15 mouse cellular contexts compared by ENCODE assay signal in the genomic region with DNA sequence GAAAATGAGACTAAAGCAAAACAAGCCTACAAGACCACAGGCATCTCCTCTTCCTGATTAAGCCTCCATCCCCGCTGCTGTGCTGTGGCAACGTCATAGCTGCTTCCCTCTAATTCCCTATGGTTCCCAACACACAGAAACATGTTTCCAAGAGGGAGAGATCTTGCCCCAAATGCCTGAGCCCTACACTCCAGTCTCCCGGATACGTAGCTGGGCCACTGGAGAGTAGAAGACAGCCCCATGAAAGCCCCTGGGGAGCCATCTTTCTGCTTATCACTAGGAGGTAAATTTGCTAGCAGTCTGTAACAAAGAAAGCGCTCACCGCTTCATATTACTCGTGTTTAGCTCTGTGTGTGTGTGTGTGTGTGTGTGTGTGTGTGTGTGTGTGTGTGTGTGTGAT. TPM values are rescaled to one million over a fixed set of nuclear protein-coding genes. Genes with fewer than 3 reads are reported as not detected.
DNase-seq lines count a peak whose midpoint lies in the region; ATAC-seq lines count a peak whose summit lies in the region.
"Had no signal": no experiment of that assay in that cellular context is flagged by ENCODE, and none has a peak within 500 bp of the region (broad histone marks: within the 10 kb centered on the region; RNA-seq: fewer than 3 reads in every experiment).

No protein-coding gene starts in this region.

- H3K4me1 ChIP-seq in forebrain, embryonic 10.5 days = peaks cover 17% of the 10 kb centered on the region
- H3K4me1 ChIP-seq in forebrain, embryonic 16.5 days (replicated peaks; ENCODE audit: control insufficient read depth, insufficient read depth, low read length) = no peaks in the 10 kb centered on the region
- no peaks in the 10 kb centered on the region for H3K4me1 ChIP-seq in hindbrain, embryonic 16.5 days (ENCODE audit: control insufficient read depth, insufficient read depth, low read depth, low read length)
- H3K4me1 ChIP-seq in midbrain, embryonic 16.5 days (ENCODE audit: control insufficient read depth, insufficient read depth, low read length) = no peaks in the 10 kb centered on the region
- no peaks in the 10 kb centered on the region for H3K4me1 ChIP-seq in heart, embryonic 12.5 days (replicated peaks)
- no peaks in the 10 kb centered on the region for H3K4me1 ChIP-seq in limb, embryonic 10.5 days
- H3K4me1 ChIP-seq: embryonic facial prominence, embryonic 13.5 days; kidney, embryonic 15.5 days; liver, embryonic 12.5 days had no signal

- no peak overlapping the region for H3K4me2 ChIP-seq in forebrain, embryonic 16.5 days (ENCODE audit: low read length)
- H3K4me2 ChIP-seq in hindbrain, embryonic 16.5 days (ENCODE audit: low read length) = peak overlapping the region; percentile 19
- H3K4me2 ChIP-seq in midbrain, embryonic 16.5 days (ENCODE audit: low read length) = peak overlapping the region; percentile 21
- H3K4me2 ChIP-seq in heart, embryonic 12.5 days = no peak overlapping the region
- H3K4me2 ChIP-seq: embryonic facial prominence, embryonic 13.5 days; kidney, embryonic 15.5 days; liver, embryonic 12.5 days had no signal

- peak; percentile 15 for DNase-seq in forebrain, embryonic 10.5 days (ENCODE audit: extremely low spot score, low spot score)
- DNase-seq in embryo, embryonic 9.5 days (ENCODE audit: extremely low spot score) = peak; percentile 12
- DNase-seq in spleen, postnatal 10 days (ENCODE audit: low spot score in 2 of 2) = no peak
- no peak for DNase-seq in limb, embryonic 10.5 days (ENCODE audit: low spot score)
- DNase-seq: adrenal gland, postnatal 14 days; gastrocnemius, postnatal 10 days; heart, adult 2 months had no signal

- H3K9me3 ChIP-seq in forebrain, embryonic 10.5 days = no peaks in the 10 kb centered on the region
- H3K9me3 ChIP-seq in forebrain, embryonic 16.5 days (ENCODE audit: control insufficient read depth, low read length) = no peaks in the 10 kb centered on the region
- no peaks in the 10 kb centered on the region for H3K9me3 ChIP-seq in hindbrain, embryonic 16.5 days (ENCODE audit: control insufficient read depth, low read length)
- no peaks in the 10 kb centered on the region for H3K9me3 ChIP-seq in midbrain, embryonic 16.5 days (replicated peaks; ENCODE audit: control insufficient read depth, low read length, poor library complexity, severe bottlenecking)
- no peaks in the 10 kb centered on the region for H3K9me3 ChIP-seq in heart, embryonic 12.5 days (replicated peaks)
- H3K9me3 ChIP-seq in limb, embryonic 10.5 days (replicated peaks) = no peaks in the 10 kb centered on the region
- H3K9me3 ChIP-seq: embryonic facial prominence, embryonic 13.5 days; kidney, embryonic 15.5 days; liver, embryonic 12.5 days had no signal

- H3K9ac ChIP-seq in forebrain, embryonic 16.5 days (replicated peaks; ENCODE audit: low read depth, low read length) = no peak overlapping the region
- no peak overlapping the region for H3K9ac ChIP-seq in hindbrain, embryonic 16.5 days (ENCODE audit: low read depth, low read length)
- peak overlapping the region; percentile 48 for H3K9ac ChIP-seq in midbrain, embryonic 16.5 days (ENCODE audit: low read depth, low read length)
- H3K9ac ChIP-seq in heart, embryonic 12.5 days = no peak overlapping the region
- H3K9ac ChIP-seq: embryonic facial prominence, embryonic 13.5 days; kidney, embryonic 15.5 days; liver, embryonic 12.5 days had no signal

- WGBS in forebrain, embryonic 10.5 days = 65% methylated on average over 7 of the region's 7 CpGs
- 43% methylated on average over 7 of the region's 7 CpGs for WGBS in forebrain, embryonic 16.5 days
- WGBS in hindbrain, embryonic 16.5 days = 22% methylated on average over 7 of the region's 7 CpGs
- WGBS in midbrain, embryonic 16.5 days = 14% methylated on average over 7 of the region's 7 CpGs
- WGBS in heart, embryonic 12.5 days = 66% methylated on average over 7 of the region's 7 CpGs
- WGBS in limb, embryonic 10.5 days = 84% methylated on average over 7 of the region's 7 CpGs

- H3K36me3 ChIP-seq in forebrain, embryonic 10.5 days (replicated peaks) = no peaks in the 10 kb centered on the region
- no peaks in the 10 kb centered on the region for H3K36me3 ChIP-seq in forebrain, embryonic 16.5 days (ENCODE audit: control insufficient read depth, insufficient read depth)
- H3K36me3 ChIP-seq in hindbrain, embryonic 16.5 days (ENCODE audit: control insufficient read depth, insufficient read depth, low read length) = no peaks in the 10 kb centered on the region
- no peaks in the 10 kb centered on the region for H3K36me3 ChIP-seq in midbrain, embryonic 16.5 days (ENCODE audit: control insufficient read depth, insufficient read depth, low read length)
- no peaks in the 10 kb centered on the region for H3K36me3 ChIP-seq in heart, embryonic 12.5 days
- H3K36me3 ChIP-seq in limb, embryonic 10.5 days = no peaks in the 10 kb centered on the region
- H3K36me3 ChIP-seq: embryonic facial prominence, embryonic 13.5 days; kidney, embryonic 15.5 days; liver, embryonic 12.5 days had no signal

- no peak overlapping the region for H3K27ac ChIP-seq in forebrain, embryonic 10.5 days
- H3K27ac ChIP-seq in forebrain, embryonic 16.5 days (ENCODE audit: low read length) = no peak overlapping the region
- H3K27ac ChIP-seq in hindbrain, embryonic 16.5 days (ENCODE audit: low read depth, low read length) = no peak overlapping the region
- no peak overlapping the region for H3K27ac ChIP-seq in midbrain, embryonic 16.5 days (ENCODE audit: low read length)
- no peak overlapping the region for H3K27ac ChIP-seq in heart, embryonic 12.5 days (ENCODE audit: poor library complexity, severe bottlenecking)
- H3K27ac ChIP-seq in limb, embryonic 10.5 days = no peak overlapping the region
- H3K27ac ChIP-seq: embryonic facial prominence, embryonic 13.5 days; heart, adult 2 months; kidney, embryonic 15.5 days; liver, embryonic 12.5 days had no signal

- ATAC-seq in forebrain, embryonic 16.5 days = no peak
- ATAC-seq in hindbrain, embryonic 16.5 days = peak; percentile 85
- peak; percentile 56; the same call in 1 of the 2 replicates for ATAC-seq in midbrain, embryonic 16.5 days
- no peak for ATAC-seq in heart, embryonic 12.5 days (ENCODE audit: insufficient number of reproducible peaks, low FRiP score)
- ATAC-seq: inflammation-experienced regulatory T-cells, adult 6 months; liver, embryonic 12.5 days had no signal

- no peak overlapping the region for H3K4me3 ChIP-seq in forebrain, embryonic 10.5 days
- no peak overlapping the region for H3K4me3 ChIP-seq in forebrain, embryonic 16.5 days (replicated peaks; ENCODE audit: low read length)
- no peak overlapping the region for H3K4me3 ChIP-seq in hindbrain, embryonic 16.5 days (ENCODE audit: low read length)
- H3K4me3 ChIP-seq in midbrain, embryonic 16.5 days (ENCODE audit: low read depth, low read length) = no peak overlapping the region
- no peak overlapping the region for H3K4me3 ChIP-seq in heart, embryonic 12.5 days
- H3K4me3 ChIP-seq in limb, embryonic 10.5 days = no peak overlapping the region
- H3K4me3 ChIP-seq: embryonic facial prominence, embryonic 13.5 days; heart, adult 2 months; kidney, embryonic 15.5 days; liver, embryonic 12.5 days had no signal

- H3K27me3 ChIP-seq in forebrain, embryonic 10.5 days (ENCODE audit: poor library complexity, severe bottlenecking) = peaks cover 3% of the 10 kb centered on the region; the same call in 1 of the 2 replicates
- H3K27me3 ChIP-seq in forebrain, embryonic 16.5 days (replicated peaks; ENCODE audit: control insufficient read depth, insufficient read depth, low read length) = no peaks in the 10 kb centered on the region
- no peaks in the 10 kb centered on the region for H3K27me3 ChIP-seq in hindbrain, embryonic 16.5 days (replicated peaks; ENCODE audit: control insufficient read depth, insufficient read depth, low read length)
- H3K27me3 ChIP-seq in midbrain, embryonic 16.5 days (ENCODE audit: control insufficient read depth, insufficient read depth, low read depth, low read length) = no peaks in the 10 kb centered on the region
- H3K27me3 ChIP-seq in heart, embryonic 12.5 days (replicated peaks) = no peaks in the 10 kb centered on the region
- no peaks in the 10 kb centered on the region for H3K27me3 ChIP-seq in limb, embryonic 10.5 days (ENCODE audit: low read depth, poor library complexity, severe bottlenecking)
- H3K27me3 ChIP-seq: embryonic facial prominence, embryonic 13.5 days; kidney, embryonic 15.5 days; liver, embryonic 12.5 days had no signal

RNA-seq across cellular contexts. Expression of gene Adamts3, which starts 28.8 kb away (rescaled TPM):
- polyA plus RNA-seq in forebrain, embryonic 10.5 days (2016; fragmentation: Nextera tagmentation; extraction: Ambion mirVana) = 8.8 and 10.0 TPM in 2 replicates
- 14.3 and 18.1 TPM in 2 replicates for polyA plus RNA-seq in forebrain, embryonic 16.5 days (2015; fragmentation: Nextera tagmentation; extraction: Ambion mirVana)
- polyA plus RNA-seq in hindbrain, embryonic 16.5 days (2015; fragmentation: Nextera tagmentation; extraction: Ambion mirVana) = 3.9 and 4.4 TPM in 2 replicates
- polyA plus RNA-seq in midbrain, embryonic 16.5 days (2015; fragmentation: Nextera tagmentation; extraction: Ambion mirVana) = 3.7 and 4.6 TPM in 2 replicates
- polyA plus RNA-seq in heart, embryonic 12.5 days (2016; fragmentation: Nextera tagmentation; extraction: Ambion mirVana) = 5.6 and 6.0 TPM in 2 replicates
- 4.6 and 7.2 TPM in 2 replicates for polyA plus RNA-seq in limb, embryonic 10.5 days (2016; fragmentation: Nextera tagmentation; extraction: Ambion mirVana)

Comparison
In these comparisons a context has a peak if more than half of its experiments do, and no peak if none do; other contexts are left out.
1. DNase-seq: peak in forebrain, embryonic 10.5 days (single experiment) and embryo, embryonic 9.5 days (single experiment); none in spleen, postnatal 10 days (0 of 2) and limb, embryonic 10.5 days (single experiment).
2. ATAC-seq: peak in hindbrain, embryonic 16.5 days (single experiment) and midbrain, embryonic 16.5 days (single experiment); none in forebrain, embryonic 16.5 days (single experiment) and heart, embryonic 12.5 days (single experiment).
3. H3K4me2 ChIP-seq: peak in hindbrain, embryonic 16.5 days (single experiment) and midbrain, embryonic 16.5 days (single experiment); none in forebrain, embryonic 16.5 days (single experiment) and heart, embryonic 12.5 days (single experiment).